Mouse (Mus musculus): ENCODE results near the gene Usp29.
"Not testable (repeated sequence)": the region's sequence is repeated elsewhere in the genome, so short reads cannot be mapped to it uniquely, and the experiment has no call there.

Gene Usp29

GRCm38 (mm10) chr7:6869556-6869955, 139.2 kb downstream of the Usp29 start:
- DNase-seq (ENCODE audit: low read depth, low spot score) = no peak

GRCm38 (mm10) chr7:6874448-6874847, 144.1 kb downstream of the Usp29 start:
- peak; percentile 6 for DNase-seq (ENCODE audit: low read depth, low spot score)

GRCm38 (mm10) chr7:6878202-6878601, 147.8 kb downstream of the Usp29 start:
- no peak for DNase-seq (ENCODE audit: low read depth, low spot score)

- DNase-seq (ENCODE audit: low read depth, low spot score) = not testable (repeated sequence)
Measured at GRCm38 (mm10) chr7:6878849-6879248, 148.5 kb downstream of the Usp29 start.

GRCm38 (mm10) chr7:6879512-6880164, 149.3 kb downstream of the Usp29 start:
- no peak for DNase-seq (ENCODE audit: low read depth, low spot score)

- DNase-seq (ENCODE audit: low read depth, low spot score) = not testable (repeated sequence)
Measured at GRCm38 (mm10) chr7:6880918-6881317, 150.5 kb downstream of the Usp29 start.

- DNase-seq (ENCODE audit: low read depth, low spot score) = no peak
Measured at GRCm38 (mm10) chr7:6881473-6882046, 151.2 kb downstream of the Usp29 start.

- DNase-seq (ENCODE audit: low read depth, low spot score) = no peak
Measured at GRCm38 (mm10) chr7:6883376-6884147, 153.2 kb downstream of the Usp29 start.

- DNase-seq (ENCODE audit: low read depth, low spot score) = no peak
Measured at GRCm38 (mm10) chr7:6885416-6885815, 155.0 kb downstream of the Usp29 start.

GRCm38 (mm10) chr7:6886896-6887295, 156.5 kb downstream of the Usp29 start:
- DNase-seq (ENCODE audit: low read depth, low spot score) = no peak

- no peak for DNase-seq (ENCODE audit: low read depth, low spot score)
Measured at GRCm38 (mm10) chr7:6889871-6890270, 159.5 kb downstream of the Usp29 start.

GRCm38 (mm10) chr7:6891206-6891605, 160.8 kb downstream of the Usp29 start:
- no peak for DNase-seq (ENCODE audit: low read depth, low spot score)

- not testable (repeated sequence) for DNase-seq (ENCODE audit: low read depth, low spot score)
Measured at GRCm38 (mm10) chr7:6897021-6897420, 166.6 kb downstream of the Usp29 start.

GRCm38 (mm10) chr7:6900672-6901071, 170.3 kb downstream of the Usp29 start:
- DNase-seq (ENCODE audit: low read depth, low spot score) = no peak

- no peak for DNase-seq (ENCODE audit: low read depth, low spot score)
Measured at GRCm38 (mm10) chr7:6903489-6903888, 173.1 kb downstream of the Usp29 start.

- DNase-seq (ENCODE audit: low read depth, low spot score) = no peak
Measured at GRCm38 (mm10) chr7:6910527-6910926, 180.1 kb downstream of the Usp29 start.

- DNase-seq (ENCODE audit: low read depth, low spot score) = no peak
Measured at GRCm38 (mm10) chr7:6911731-6912130, 181.4 kb downstream of the Usp29 start.

GRCm38 (mm10) chr7:6913439-6914380, 183.3 kb downstream of the Usp29 start:
- DNase-seq (ENCODE audit: low read depth, low spot score) = no peak

- DNase-seq (ENCODE audit: low read depth, low spot score) = no peak
Measured at GRCm38 (mm10) chr7:6917126-6917525, 186.7 kb downstream of the Usp29 start.

- peak; percentile 69 for DNase-seq (ENCODE audit: low read depth, low spot score)
Measured at GRCm38 (mm10) chr7:6918267-6918666, 187.9 kb downstream of the Usp29 start.

GRCm38 (mm10) chr7:6919131-6919870, 188.9 kb downstream of the Usp29 start:
- no peak for DNase-seq (ENCODE audit: low read depth, low spot score)

All from ES-CJ7 (cell line).